Mouse (Mus musculus) cortical plate, adult 2 months (tissue): Measurements from ENCODE around the gene Cacna2d2.

Experiments used
- CTCF ChIP-seq: fragments of 200-500 bp; IDR thresholded peaks from 2 replicates; pipeline ENCODE4 v1.5.1; 2011; ENCODE audit warnings: mild to moderate bottlenecking, control low read depth, low read length; ENCODE audit not compliant: insufficient read depth; ENCODE audit errors: extremely low read depth
- POLR2A ChIP-seq: fragments of 200-500 bp; IDR thresholded peaks from 2 replicates; pipeline ENCODE4 v1.6.1; 2011; ENCODE audit warnings: mild to moderate bottlenecking, low read length, control low read depth; ENCODE audit not compliant: insufficient read depth; ENCODE audit errors: extremely low read depth

GRCm38 (mm10) chr9:107435285-107435684 lies 35.9 kb downstream of the Cacna2d2 start:
- TF ChIP-seq CTCF (no peak), POLR2A (no peak)
